Mouse (Mus musculus) lung, postnatal 36 days (tissue): Measurements from ENCODE around the gene Gm379.

ENCODE experiments used
- DNase-seq: peaks from one replicate; pipeline ENCODE4 v3.0.0; 2022; ENCODE audit warnings: mixed read lengths

Gm379 gene

DNA sequence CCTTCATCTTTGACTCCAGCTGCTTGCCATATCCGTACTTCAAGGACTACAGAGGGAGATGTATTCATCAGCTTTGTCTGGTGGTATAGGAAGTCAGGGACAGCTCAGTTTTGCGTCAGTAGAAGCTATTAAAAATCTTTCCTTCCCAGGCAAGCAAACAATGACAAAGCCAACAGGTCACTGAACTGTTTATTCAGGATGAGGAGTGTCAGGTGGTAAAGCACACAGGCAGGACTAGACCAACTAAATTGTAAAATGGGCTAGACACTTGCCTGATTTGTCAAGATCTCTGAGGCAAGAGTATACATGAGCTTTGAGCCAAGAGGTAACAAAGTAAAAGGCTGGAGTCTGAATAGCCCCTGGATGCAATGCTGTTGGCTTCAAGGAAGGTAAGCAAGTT lies at the start of gene Gm379:
Gene Gm379 (minus strand): TSS at position 7 of the 400 bp plus-strand sequence.
- DNase-seq: no peak

DNA sequence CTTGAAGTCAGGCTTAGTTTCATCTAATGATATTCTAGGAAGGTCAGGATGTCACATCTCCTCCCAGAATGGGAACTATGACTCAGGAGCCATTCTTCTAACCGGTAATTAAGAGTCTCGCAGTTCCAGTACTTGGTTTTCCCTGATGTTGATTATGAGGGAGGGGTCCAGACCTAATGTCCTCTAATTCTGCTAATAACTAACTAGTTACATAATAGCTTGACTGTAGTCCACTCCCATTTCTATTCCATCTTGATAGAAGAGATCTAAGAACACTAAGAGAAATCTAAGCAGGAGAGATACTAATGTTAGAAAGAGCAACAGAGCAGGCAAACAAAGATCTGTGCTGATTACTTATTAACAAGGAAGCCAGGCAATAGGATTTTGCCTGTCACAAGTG lies 39.6 kb upstream of the Gm379 start:
- DNase-seq: no peak

- no peak for DNase-seq
Measured at GRCm38 (mm10) chrX:108668868-108669267, 4.2 kb upstream of the Gm379 start.

GRCm38 (mm10) chrX:108621991-108622390 lies 42.7 kb downstream of the Gm379 start:
- DNase-seq: no peak

- DNase-seq: no peak
Measured at GRCm38 (mm10) chrX:108620886-108621285, 43.8 kb downstream of the Gm379 start.
